Mouse (Mus musculus) layer of hippocampus, postnatal 25 days (tissue): ENCODE data around the gene Trim26. TPM values are rescaled to one million over a fixed set of nuclear protein-coding genes. Genes with fewer than 3 reads are reported as not detected.
"Not testable (repeated sequence)": the region's sequence is repeated elsewhere in the genome, so short reads cannot be mapped to it uniquely, and the experiment has no call there.

Experiments
- DNase-seq, 2 experiments: peaks; one replicate each; pipeline ENCODE4 v3.0.0; 2022; ENCODE audit warnings: mixed read lengths in 2 of 2, low spot score in 1 of 2; ENCODE audit errors: extremely low spot score in 1 of 2
- total RNA-seq, 2 experiments: library from RNA; stranded (reverse); gene quantifications; 2 replicates each; pipeline ENCODE4 v1.2.3; 2021

Trim26 gene
- total RNA-seq, result 10 to 100 TPM; 21.0 to 21.5 TPM

GRCm38 (mm10) chr17:36836874-36837647 lies at the start of gene Trim26:
Trim26 (plus strand) TSS chr17:36837134.
- DNase-seq, result peak; percentile 91 to 92

- no peak for DNase-seq
These were observed 48.6 kb upstream of the Trim26 start for GRCm38 (mm10) chr17:36788351-36788750.

- peak; percentile 41 to 71 for DNase-seq
These were observed 48.1 kb upstream of the Trim26 start for GRCm38 (mm10) chr17:36788801-36789200.

GRCm38 (mm10) chr17:36799493-36799892 lies 37.4 kb upstream of the Trim26 start:
- no peak for DNase-seq

GRCm38 (mm10) chr17:36799921-36800462 lies 36.9 kb upstream of the Trim26 start:
- not testable (repeated sequence) for DNase-seq

GRCm38 (mm10) chr17:36811871-36812270 lies 25.1 kb upstream of the Trim26 start, which contains the start of gene H2-M10.6:
H2-M10.6 (plus strand) TSS chr17:36812171.
- no peak for DNase-seq

- peak; percentile 22 to 59 for DNase-seq
These were observed 12.9 kb upstream of the Trim26 start for GRCm38 (mm10) chr17:36824005-36824404.

GRCm38 (mm10) chr17:36825525-36825924 lies 11.4 kb upstream of the Trim26 start:
- DNase-seq, result no peak

- DNase-seq, result peak; percentile 59 to 80
These were observed 10.9 kb upstream of the Trim26 start for GRCm38 (mm10) chr17:36826002-36826401.

- no peak for DNase-seq
These were observed 8.4 kb upstream of the Trim26 start for GRCm38 (mm10) chr17:36828488-36828887.

GRCm38 (mm10) chr17:36830470-36830869 lies 6.5 kb upstream of the Trim26 start:
- no peak for DNase-seq

- no peak for DNase-seq
These were observed 4.2 kb upstream of the Trim26 start for GRCm38 (mm10) chr17:36832694-36833093.

GRCm38 (mm10) chr17:36835591-36836426 lies 1.1 kb upstream of the Trim26 start:
- DNase-seq, result peak; percentile 22 to 32

- peak in 1 of 2 experiments; percentile 11 for DNase-seq
These were observed 514 bp upstream of the Trim26 start for GRCm38 (mm10) chr17:36836427-36836812.

- no peak for DNase-seq
These were observed 2.1 kb downstream of the Trim26 start for GRCm38 (mm10) chr17:36839001-36839400.

GRCm38 (mm10) chr17:36839931-36840330 lies 3.0 kb downstream of the Trim26 start:
- no peak for DNase-seq

- DNase-seq, result no peak
These were observed 4.1 kb downstream of the Trim26 start for GRCm38 (mm10) chr17:36840961-36841445.

- no peak for DNase-seq
These were observed 6.8 kb downstream of the Trim26 start for GRCm38 (mm10) chr17:36843696-36844095.

GRCm38 (mm10) chr17:36844286-36844719 lies 7.4 kb downstream of the Trim26 start:
- DNase-seq, result no peak

GRCm38 (mm10) chr17:36844725-36845124 lies 7.8 kb downstream of the Trim26 start:
- DNase-seq, result no peak

- DNase-seq, result no peak
These were observed 12.0 kb downstream of the Trim26 start for GRCm38 (mm10) chr17:36848911-36849310.
